Mouse (Mus musculus) small intestine, adult 2 months (tissue): ENCODE data around the gene Gm17190.
"Not testable (repeated sequence)": the region's sequence is repeated elsewhere in the genome, so short reads cannot be mapped to it uniquely, and the experiment has no call there.

Experiments
- CTCF ChIP-seq: fragments of 200-500 bp; IDR thresholded peaks from 2 replicates; pipeline ENCODE4 v1.5.1; 2012; ENCODE audit warnings: low read depth, mild to moderate bottlenecking, control low read depth, inconsistent platforms, low read length, moderate library complexity, mixed read lengths; ENCODE audit not compliant: insufficient replicate concordance, insufficient read length; ENCODE audit errors: extremely low read depth
- POLR2A ChIP-seq: fragments of 200-500 bp; IDR thresholded peaks from 2 replicates; pipeline ENCODE4 v1.6.1; 2012; ENCODE audit warnings: low read depth, mild to moderate bottlenecking, control low read depth, inconsistent platforms, low read length, moderate library complexity

- not testable (repeated sequence) for TF ChIP-seq POLR2A, CTCF
Observed at GRCm38 (mm10) chr13:96081754-96082153, at the start of gene Gm17190.
